Mouse (Mus musculus): ENCODE data around the gene Eps8l2. TPM values are rescaled to one million over a fixed set of nuclear protein-coding genes. Genes with fewer than 3 reads are reported as not detected.

Gene Eps8l2
- 38.9 and 52.4 TPM in 2 replicates for polyA plus RNA-seq (2012; rRNA removed; ENCODE audit: low replicate concordance)

DNA sequence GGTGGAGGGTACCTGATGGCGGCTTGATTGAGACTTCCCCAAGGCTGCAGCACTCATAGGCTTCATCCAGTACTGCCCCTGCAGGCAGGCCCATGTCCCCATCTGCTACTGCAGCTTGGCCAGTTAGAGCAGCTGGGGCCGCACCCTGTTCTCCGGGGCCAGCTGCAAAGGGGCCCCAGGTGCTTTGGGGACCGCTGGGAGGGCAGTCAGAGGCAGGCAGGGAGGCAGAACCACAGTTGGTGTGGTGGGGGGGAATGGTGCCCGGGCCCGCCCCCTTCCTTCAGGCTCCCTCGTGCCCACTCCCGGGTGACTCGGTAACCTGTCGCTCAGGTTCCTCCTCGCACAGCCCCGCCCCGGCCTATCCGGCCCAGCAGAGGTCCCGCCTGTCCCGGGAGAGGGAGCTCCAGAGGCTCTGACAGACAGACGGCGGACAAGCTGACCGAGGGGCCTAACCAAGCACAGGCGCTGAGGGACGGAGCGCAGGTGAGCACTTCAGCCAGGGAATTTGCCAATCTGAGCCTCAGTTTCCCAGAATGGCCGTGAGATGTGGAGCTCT lies at the start of gene Eps8l2:
Gene Eps8l2 (plus strand): TSS at position 305 of the 556 bp plus-strand sequence.

DNA sequence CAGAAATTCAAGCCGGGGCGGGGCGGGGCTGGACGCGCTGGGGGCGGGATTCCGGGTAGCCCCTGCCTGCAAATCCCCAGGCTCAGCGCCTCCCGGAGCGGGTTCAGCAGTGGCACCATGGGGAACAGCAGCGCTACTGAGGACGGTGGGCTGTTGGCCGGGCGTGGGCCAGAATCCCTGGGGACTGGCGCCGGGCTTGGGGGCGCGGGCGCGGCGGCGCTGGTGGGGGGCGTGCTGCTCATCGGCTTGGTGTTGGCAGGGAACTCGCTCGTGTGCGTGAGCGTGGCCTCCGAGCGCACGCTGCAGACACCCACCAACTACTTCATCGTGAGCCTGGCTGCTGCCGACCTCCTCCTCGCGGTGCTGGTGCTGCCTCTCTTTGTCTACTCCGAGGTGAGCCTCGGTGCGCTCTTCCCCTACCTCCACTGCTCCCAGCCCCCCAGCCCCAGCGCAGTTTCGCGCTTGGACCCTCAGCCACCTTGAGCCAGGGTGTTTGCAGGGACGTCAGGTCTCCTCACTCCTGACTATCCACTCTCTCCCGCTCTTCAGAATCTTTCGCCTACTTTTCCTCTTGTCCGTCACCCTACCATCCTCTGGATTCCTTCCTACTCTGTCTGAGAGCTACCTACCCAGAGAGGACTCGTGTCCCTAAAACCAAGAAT lies 46.6 kb upstream of the Eps8l2 start, which contains the start of gene Drd4:
Gene Drd4 (plus strand): TSS at position 86 of the 662 bp plus-strand sequence.

DNA sequence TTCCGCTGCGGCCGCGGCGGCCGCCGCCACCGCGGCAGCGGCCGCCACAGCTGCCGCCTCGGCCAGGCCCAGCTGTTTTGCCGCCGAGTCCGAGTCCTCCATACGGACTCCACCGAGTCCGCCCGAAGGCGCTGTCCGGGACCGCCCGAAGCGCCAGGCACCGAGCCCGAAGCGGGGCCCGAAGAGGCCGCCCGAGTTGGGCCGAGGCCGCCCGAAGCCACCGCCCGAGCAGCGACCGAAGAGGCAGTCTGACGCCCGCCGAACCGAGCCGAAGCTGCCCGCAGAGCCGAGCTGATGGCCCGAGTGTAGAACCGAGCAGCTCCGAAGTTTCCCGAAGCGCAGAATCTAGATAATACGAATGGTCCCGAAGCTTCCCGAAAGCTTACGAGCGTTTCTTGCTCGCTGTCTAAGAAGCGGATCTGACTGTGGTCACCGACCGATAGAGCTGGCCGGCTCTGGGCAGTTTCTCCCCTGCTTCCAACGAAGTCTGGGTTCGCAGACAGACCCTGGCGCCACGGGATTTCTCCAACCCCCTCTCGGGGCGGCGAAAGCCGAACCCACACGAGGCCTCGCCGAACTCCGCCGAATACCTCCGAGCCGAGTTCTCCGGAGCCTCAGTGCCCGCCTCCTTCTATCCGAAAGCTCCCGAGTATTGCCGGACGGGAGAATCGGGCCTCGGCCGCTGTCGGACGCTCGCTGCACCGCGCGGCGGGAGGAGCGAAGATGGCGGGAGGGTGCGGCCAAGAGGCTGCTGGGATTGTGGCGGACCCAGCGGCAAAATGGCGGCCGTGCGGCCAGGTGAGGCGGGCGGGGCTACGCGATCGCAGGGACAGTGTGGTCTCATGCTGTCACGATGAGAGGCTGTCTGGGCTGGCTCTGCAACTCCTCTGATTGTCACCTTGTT lies 11.0 kb upstream of the Eps8l2 start, which contains the start of the genes Deaf1 and Tmem80:
Gene Deaf1 (minus strand): TSS at position 222 of the 904 bp plus-strand sequence.
Gene Tmem80 (plus strand): TSS at position 271 of the 904 bp plus-strand sequence.

DNA sequence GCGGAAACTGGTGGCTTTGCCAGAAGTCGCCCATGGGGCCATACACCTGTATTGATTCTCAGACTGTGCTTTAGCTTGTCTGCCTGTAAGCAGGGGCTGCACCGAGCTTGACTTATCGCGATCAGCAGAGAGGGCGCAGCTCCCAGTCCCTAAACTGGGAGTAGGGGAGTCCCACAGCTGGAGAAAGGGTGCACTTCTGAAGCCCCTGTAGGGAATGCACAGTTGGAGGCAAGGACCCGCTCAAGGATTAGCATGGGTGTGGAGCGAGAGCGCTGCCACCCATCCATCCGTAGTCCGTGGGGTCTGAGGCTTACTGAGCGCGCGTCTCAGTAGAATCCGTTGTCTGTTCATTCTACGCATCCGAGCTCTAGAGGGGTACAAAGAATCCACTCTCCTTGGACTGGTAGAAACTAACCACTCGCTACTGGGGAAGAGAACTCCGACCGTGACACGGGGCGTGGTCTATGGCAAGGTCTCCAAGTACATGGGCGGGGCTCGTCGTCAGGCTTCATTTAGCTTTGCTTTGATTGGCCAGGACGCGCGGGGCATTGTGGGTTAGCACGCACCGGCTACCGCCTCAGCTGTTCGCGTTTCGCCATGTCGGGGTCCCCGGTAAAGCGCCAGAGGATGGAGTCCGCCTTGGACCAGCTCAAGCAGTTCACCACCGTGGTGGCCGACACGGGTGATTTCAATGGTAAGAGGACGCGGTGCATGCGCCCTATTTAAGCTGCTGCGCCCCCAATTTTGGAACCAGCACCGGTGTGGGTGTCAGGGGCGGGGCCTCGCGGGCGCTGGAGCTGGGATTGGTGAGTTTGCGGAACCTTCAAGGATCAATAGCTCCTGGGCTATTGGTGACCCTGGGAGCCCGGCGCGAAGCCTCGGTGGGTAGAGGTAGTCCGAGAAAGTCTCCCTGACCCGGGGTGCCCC lies 53.2 kb downstream of the Eps8l2 start, which contains the start of gene Taldo1:
Gene Taldo1 (plus strand): TSS at position 575 of the 927 bp plus-strand sequence.

Other genes starting within 250 kb of the Eps8l2 start
- gene Sigirr, start 238.3 kb upstream of the Eps8l2 start, polyA plus RNA-seq (2012; rRNA removed; ENCODE audit: low replicate concordance) = 30.1 and 44.1 TPM in 2 replicates
- 5.8 and 21.4 TPM in 2 replicates for gene Ano9, start 221.1 kb upstream of the Eps8l2 start, polyA plus RNA-seq (2012; rRNA removed; ENCODE audit: low replicate concordance)
- gene Ptdss2, start 216.5 kb upstream of the Eps8l2 start, polyA plus RNA-seq (2012; rRNA removed; ENCODE audit: low replicate concordance) = 33.0 and 42.5 TPM in 2 replicates
- gene Rnh1, start 166.0 kb upstream of the Eps8l2 start, polyA plus RNA-seq (2012; rRNA removed; ENCODE audit: low replicate concordance) = 122 and 142 TPM in 2 replicates
- gene Hras, start 144.9 kb upstream of the Eps8l2 start, polyA plus RNA-seq (2012; rRNA removed; ENCODE audit: low replicate concordance) = 52.0 and 63.9 TPM in 2 replicates
- 7.7 and 9.8 TPM in 2 replicates for gene Lrrc56, start 144.7 kb upstream of the Eps8l2 start, polyA plus RNA-seq (2012; rRNA removed; ENCODE audit: low replicate concordance)
- 4.3 and 5.2 TPM in 2 replicates for gene Lmntd2, start 124.8 kb upstream of the Eps8l2 start, polyA plus RNA-seq (2012; rRNA removed; ENCODE audit: low replicate concordance)
- gene Rassf7, start 123.0 kb upstream of the Eps8l2 start, polyA plus RNA-seq (2012; rRNA removed; ENCODE audit: low replicate concordance) = 20.0 and 26.7 TPM in 2 replicates
- gene Phrf1, start 110.1 kb upstream of the Eps8l2 start, polyA plus RNA-seq (2012; rRNA removed; ENCODE audit: low replicate concordance) = 14.1 and 24.6 TPM in 2 replicates
- gene Irf7, start 72.4 kb upstream of the Eps8l2 start, polyA plus RNA-seq (2012; rRNA removed; ENCODE audit: low replicate concordance) = 98.3 and 195 TPM in 2 replicates
- 0.17 and 0.99 TPM in 2 replicates for gene Cdhr5, start 62.1 kb upstream of the Eps8l2 start, polyA plus RNA-seq (2012; rRNA removed; ENCODE audit: low replicate concordance)
- 0.83 and 3.3 TPM in 2 replicates for gene Sct, start 59.7 kb upstream of the Eps8l2 start, polyA plus RNA-seq (2012; rRNA removed; ENCODE audit: low replicate concordance)
- 0.06 TPM in 1 of 2 replicates, not detected in the other for gene Drd4, start 46.9 kb upstream of the Eps8l2 start, polyA plus RNA-seq (2012; rRNA removed; ENCODE audit: low replicate concordance)
- 19.0 and 23.7 TPM in 2 replicates for gene Deaf1, start 11.2 kb upstream of the Eps8l2 start, polyA plus RNA-seq (2012; rRNA removed; ENCODE audit: low replicate concordance)
- 44.4 and 63.2 TPM in 2 replicates for gene Tmem80, start 11.1 kb upstream of the Eps8l2 start, polyA plus RNA-seq (2012; rRNA removed; ENCODE audit: low replicate concordance)
- gene Taldo1, start 53.3 kb downstream of the Eps8l2 start, polyA plus RNA-seq (2012; rRNA removed; ENCODE audit: low replicate concordance) = 360 and 366 TPM in 2 replicates
- 67.3 and 68.4 TPM in 2 replicates for gene Gatd1, start 75.3 kb downstream of the Eps8l2 start, polyA plus RNA-seq (2012; rRNA removed; ENCODE audit: low replicate concordance)
- 0.35 and 0.57 TPM in 2 replicates for gene Cend1, start 90.6 kb downstream of the Eps8l2 start, polyA plus RNA-seq (2012; rRNA removed; ENCODE audit: low replicate concordance)
- gene Slc25a22, start 99.0 kb downstream of the Eps8l2 start, polyA plus RNA-seq (2012; rRNA removed; ENCODE audit: low replicate concordance) = 171 and 174 TPM in 2 replicates
- gene Pidd1, start 105.1 kb downstream of the Eps8l2 start, polyA plus RNA-seq (2012; rRNA removed; ENCODE audit: low replicate concordance) = 13.3 and 19.4 TPM in 2 replicates
- 451 and 651 TPM in 2 replicates for gene Rplp2, start 108.5 kb downstream of the Eps8l2 start, polyA plus RNA-seq (2012; rRNA removed; ENCODE audit: low replicate concordance)
- gene Pnpla2, start 116.3 kb downstream of the Eps8l2 start, polyA plus RNA-seq (2012; rRNA removed; ENCODE audit: low replicate concordance) = 2,420 and 2,700 TPM in 2 replicates
- gene Cracr2b, start 122.2 kb downstream of the Eps8l2 start, polyA plus RNA-seq (2012; rRNA removed; ENCODE audit: low replicate concordance) = 66.3 and 119 TPM in 2 replicates
- 588 and 591 TPM in 2 replicates for gene Cd151, start 128.5 kb downstream of the Eps8l2 start, polyA plus RNA-seq (2012; rRNA removed; ENCODE audit: low replicate concordance)
- gene Polr2l, start 136.3 kb downstream of the Eps8l2 start, polyA plus RNA-seq (2012; rRNA removed; ENCODE audit: low replicate concordance) = 48.6 and 51.6 TPM in 2 replicates
- gene Tspan4, start 136.4 kb downstream of the Eps8l2 start, polyA plus RNA-seq (2012; rRNA removed; ENCODE audit: low replicate concordance) = 166 and 173 TPM in 2 replicates
- gene Chid1, start 201.0 kb downstream of the Eps8l2 start, polyA plus RNA-seq (2012; rRNA removed; ENCODE audit: low replicate concordance) = 30.1 and 37.1 TPM in 2 replicates
- gene Ap2a2, start 223.3 kb downstream of the Eps8l2 start, polyA plus RNA-seq (2012; rRNA removed; ENCODE audit: low replicate concordance) = 56.9 and 63.6 TPM in 2 replicates